Mouse (Mus musculus): Measurements from ENCODE around the gene Izumo1r.

GRCm38 (mm10) chr9:14902416-14902815 is 1.3 kb downstream of the Izumo1r start:
- TF ChIP-seq CTCF (IDR thresholded peaks at IDR 0.05; ENCODE audit: low read depth) (no peak), EP300 (IDR thresholded peaks at IDR 0.05; ENCODE audit: low read depth) (no peak)
